Mouse (Mus musculus): ENCODE data around the gene Pmf1. TPM values are rescaled to one million over a fixed set of nuclear protein-coding genes. Genes with fewer than 3 reads are reported as not detected.
"Not testable (repeated sequence)": the region's sequence is repeated elsewhere in the genome, so short reads cannot be mapped to it uniquely, and the experiment has no call there.

The Pmf1 gene
- polyA plus RNA-seq, 1 experiment from 2014 or later = 30.6 TPM

- Histone ChIP-seq H3K9me3 (ENCODE audit: low read length) (no peaks in the 10 kb centered on the region), H3K9ac (replicated peaks; ENCODE audit: low read depth) (no peak overlapping the region), H3K4me1 (ENCODE audit: insufficient read depth, low read depth, low read length) (peaks cover 6% of the 10 kb centered on the region; the same call in 1 of the 2 replicates), H3K4me3 (ENCODE audit: low read depth, low read length) (no peak overlapping the region), H3K4me2 (replicated peaks; ENCODE audit: low read depth, low read length) (peak overlapping the region; percentile 27), H3K27ac (ENCODE audit: low read length) (no peak overlapping the region), H3K36me3 (ENCODE audit: insufficient read depth, low read length) (no peaks in the 10 kb centered on the region), H3K27me3 (replicated peaks; ENCODE audit: insufficient read depth, low read length) (no peaks in the 10 kb centered on the region)
- TF ChIP-seq EP300 (IDR thresholded peaks at IDR 0.05) (no peak), CTCF (IDR thresholded peaks at IDR 0.05) (peak; percentile 73)
- ATAC-seq (peak; percentile 16), DNase-seq (ENCODE audit: low spot score) (peak; percentile 56)
- 16% methylated on average over 27 of the region's 27 CpGs for WGBS
Observed at GRCm38 (mm10) chr3:88440500-88441381, 30.6 kb upstream of the Pmf1 start.

- Histone ChIP-seq H3K4me1 (ENCODE audit: insufficient read depth, low read depth, low read length) (peaks cover 6% of the 10 kb centered on the region; the same call in 1 of the 2 replicates), H3K9me3 (ENCODE audit: low read length) (no peaks in the 10 kb centered on the region), H3K4me2 (replicated peaks; ENCODE audit: low read depth, low read length) (no peak overlapping the region), H3K4me3 (ENCODE audit: low read depth, low read length) (no peak overlapping the region), H3K27ac (ENCODE audit: low read length) (no peak overlapping the region), H3K36me3 (ENCODE audit: insufficient read depth, low read length) (no peaks in the 10 kb centered on the region), H3K9ac (replicated peaks; ENCODE audit: low read depth) (no peak overlapping the region), H3K27me3 (replicated peaks; ENCODE audit: insufficient read depth, low read length) (no peaks in the 10 kb centered on the region)
- TF ChIP-seq EP300 (IDR thresholded peaks at IDR 0.05) (no peak), CTCF (IDR thresholded peaks at IDR 0.05) (no peak)
- WGBS = 70% methylated on average over 4 of the region's 4 CpGs
- ATAC-seq (no peak), DNase-seq (ENCODE audit: low spot score) (no peak)
Observed at GRCm38 (mm10) chr3:88439582-88439981, 29.5 kb upstream of the Pmf1 start.

GRCm38 (mm10) chr3:88437454-88437853 lies 27.3 kb upstream of the Pmf1 start:
- no peaks in the 10 kb centered on the region for H3K36me3 ChIP-seq (ENCODE audit: insufficient read depth, low read length)
- no peak overlapping the region for H3K4me3 ChIP-seq (ENCODE audit: low read depth, low read length)
- no peaks in the 10 kb centered on the region for H3K9me3 ChIP-seq (ENCODE audit: low read length)
- no peaks in the 10 kb centered on the region for H3K27me3 ChIP-seq (replicated peaks; ENCODE audit: insufficient read depth, low read length)
- no peak overlapping the region for H3K4me2 ChIP-seq (replicated peaks; ENCODE audit: low read depth, low read length)
- TF ChIP-seq EP300 (IDR thresholded peaks at IDR 0.05) (no peak), CTCF (IDR thresholded peaks at IDR 0.05) (no peak)
- H3K27ac ChIP-seq (ENCODE audit: low read length) = no peak overlapping the region
- no peak overlapping the region for H3K9ac ChIP-seq (replicated peaks; ENCODE audit: low read depth)
- H3K4me1 ChIP-seq (ENCODE audit: insufficient read depth, low read depth, low read length) = peaks cover 6% of the 10 kb centered on the region; the same call in 1 of the 2 replicates
- 49% methylated on average over 10 of the region's 10 CpGs for WGBS
- no peak for DNase-seq (ENCODE audit: low spot score)
- no peak for ATAC-seq

- H3K36me3 ChIP-seq (ENCODE audit: insufficient read depth, low read length) = no peaks in the 10 kb centered on the region
- no peak overlapping the region for H3K9ac ChIP-seq (replicated peaks; ENCODE audit: low read depth)
- peaks cover 6% of the 10 kb centered on the region; the same call in 1 of the 2 replicates for H3K4me1 ChIP-seq (ENCODE audit: insufficient read depth, low read depth, low read length)
- H3K4me2 ChIP-seq (replicated peaks; ENCODE audit: low read depth, low read length) = peak overlapping the region; percentile 47
- peak overlapping the region; percentile 6; the same call in 1 of the 2 replicates for H3K4me3 ChIP-seq (ENCODE audit: low read depth, low read length)
- DNase-seq (ENCODE audit: low spot score) (peak; percentile 65), ATAC-seq (peak; percentile 77)
- H3K27ac ChIP-seq (ENCODE audit: low read length) = no peak overlapping the region
- no peaks in the 10 kb centered on the region for H3K9me3 ChIP-seq (ENCODE audit: low read length)
- H3K27me3 ChIP-seq (replicated peaks; ENCODE audit: insufficient read depth, low read length) = no peaks in the 10 kb centered on the region
- TF ChIP-seq CTCF (IDR thresholded peaks at IDR 0.05) (peak; percentile 67), EP300 (IDR thresholded peaks at IDR 0.05) (no peak)
- WGBS = 10% methylated on average over 29 of the region's 29 CpGs
Observed at GRCm38 (mm10) chr3:88436395-88437201, 26.5 kb upstream of the Pmf1 start.

- WGBS = 59% methylated on average over 10 of the region's 10 CpGs
- Histone ChIP-seq H3K9ac (replicated peaks; ENCODE audit: low read depth) (no peak overlapping the region), H3K4me3 (ENCODE audit: low read depth, low read length) (no peak overlapping the region), H3K9me3 (ENCODE audit: low read length) (no peaks in the 10 kb centered on the region), H3K4me1 (ENCODE audit: insufficient read depth, low read depth, low read length) (peaks cover under 1% of the 10 kb centered on the region; the same call in 1 of the 2 replicates), H3K27me3 (replicated peaks; ENCODE audit: insufficient read depth, low read length) (no peaks in the 10 kb centered on the region), H3K36me3 (ENCODE audit: insufficient read depth, low read length) (no peaks in the 10 kb centered on the region), H3K4me2 (replicated peaks; ENCODE audit: low read depth, low read length) (no peak overlapping the region), H3K27ac (ENCODE audit: low read length) (no peak overlapping the region)
- no peak for TF ChIP-seq CTCF (IDR thresholded peaks at IDR 0.05)
- no peak for TF ChIP-seq EP300 (IDR thresholded peaks at IDR 0.05)
- ATAC-seq = no peak
- DNase-seq (ENCODE audit: low spot score) = no peak
Observed at GRCm38 (mm10) chr3:88435515-88435914, 25.4 kb upstream of the Pmf1 start.

GRCm38 (mm10) chr3:88428639-88429038 lies 18.5 kb upstream of the Pmf1 start:
- not testable (repeated sequence) for ATAC-seq; H3K4me3 ChIP-seq (ENCODE audit: low read depth, low read length); H3K4me2 ChIP-seq (replicated peaks; ENCODE audit: low read depth, low read length); DNase-seq (ENCODE audit: low spot score); H3K9me3 ChIP-seq (ENCODE audit: low read length); H3K36me3 ChIP-seq (ENCODE audit: insufficient read depth, low read length); H3K4me1 ChIP-seq (ENCODE audit: insufficient read depth, low read depth, low read length); H3K27me3 ChIP-seq (replicated peaks; ENCODE audit: insufficient read depth, low read length); H3K9ac ChIP-seq (replicated peaks; ENCODE audit: low read depth); H3K27ac ChIP-seq (ENCODE audit: low read length)
- 63% methylated on average over 8 of the region's 8 CpGs for WGBS
- TF ChIP-seq CTCF (IDR thresholded peaks at IDR 0.05) = peak; percentile 42
